Mouse (Mus musculus) heart, postnatal 10 days (tissue): ENCODE measurements around the gene Idnk. TPM values are rescaled to one million over a fixed set of nuclear protein-coding genes. Genes with fewer than 3 reads are reported as not detected.
"Not testable (repeated sequence)": the region's sequence is repeated elsewhere in the genome, so short reads cannot be mapped to it uniquely, and the experiment has no call there.

Source experiments
- DNase-seq, 2 experiments: peaks; one replicate each; pipeline ENCODE4 v3.0.0; 2021
- intact Hi-C: fragments of 180-260 bp; cut with DNase I; formaldehyde crosslinking; loops from one replicate; pipeline ENCODE4 v1.15.1; 2025
- total RNA-seq, 2 experiments: library from RNA; stranded (reverse); gene quantifications; 2 replicates each; pipeline ENCODE4 v1.2.3; 2021

The Idnk gene
- total RNA-seq, 2 experiments from 2014 or later = 21.3 to 22.0 TPM

DNA sequence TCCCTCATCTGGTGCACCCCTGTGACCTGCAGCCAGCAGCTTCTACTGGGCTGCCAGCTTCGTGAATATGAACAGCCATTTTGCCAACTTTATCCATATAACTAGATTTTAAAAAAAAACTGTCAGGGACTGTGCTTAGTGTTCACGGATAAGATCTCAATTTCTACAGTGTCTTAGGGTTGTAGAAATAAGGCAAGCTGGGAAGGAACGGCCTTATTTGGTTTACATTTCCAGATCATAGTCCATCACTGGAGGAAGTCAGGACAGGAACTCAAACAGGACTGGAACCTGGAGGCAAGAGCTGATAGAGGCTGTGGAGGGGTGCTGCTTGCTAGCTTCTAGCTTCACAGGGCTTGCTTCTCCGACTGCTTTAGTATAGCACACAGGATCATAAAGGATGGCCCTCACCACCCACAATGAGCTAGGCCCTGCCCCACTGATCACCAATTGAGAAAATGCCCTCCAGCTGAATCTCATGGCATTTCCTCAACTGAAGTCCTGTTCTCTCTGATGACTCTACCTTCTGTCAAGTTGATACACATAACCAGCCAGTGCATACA, 27.7 kb upstream of the Idnk start:
- intact Hi-C loops = no loop called here
- DNase-seq = no peak

DNA sequence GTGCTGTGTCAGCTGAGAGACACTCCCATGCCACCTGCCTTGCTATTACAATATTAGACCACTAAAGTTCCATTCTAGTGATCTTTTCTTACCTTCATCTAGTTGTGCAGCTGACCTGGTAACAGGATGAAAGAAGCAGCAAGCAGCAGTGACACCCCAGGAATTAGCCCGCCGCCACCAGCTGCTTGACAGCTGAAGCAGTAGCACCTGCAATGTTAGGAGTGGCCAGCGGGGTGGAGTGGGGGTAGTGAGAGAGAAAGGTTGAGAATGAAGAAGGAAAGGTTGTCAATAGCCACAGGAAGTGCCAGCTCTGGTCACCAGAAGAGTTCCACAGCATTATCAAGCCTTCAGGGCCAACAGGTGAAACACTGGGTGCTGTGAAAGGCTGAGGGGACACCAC, 25.8 kb upstream of the Idnk start:
- DNase-seq = no peak
- intact Hi-C loops = no loop called here

DNA sequence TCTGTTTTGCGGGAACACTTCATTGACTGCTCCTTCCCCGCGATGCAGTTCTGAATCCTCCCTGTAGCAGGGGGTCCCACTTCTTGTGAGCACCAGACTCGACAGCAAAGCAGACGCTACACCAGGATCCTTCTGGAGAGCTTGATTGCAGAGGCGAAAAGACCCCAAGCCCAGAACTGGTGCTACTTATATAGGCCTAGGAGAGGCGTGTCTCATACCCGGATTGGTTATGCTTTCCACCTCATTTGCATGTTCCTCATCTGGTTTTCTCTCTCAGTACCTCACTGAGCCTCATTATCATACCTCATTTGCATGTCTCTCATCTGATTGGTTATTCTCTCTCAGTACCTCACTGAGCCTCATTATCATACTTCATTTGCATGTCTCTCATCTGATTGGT, 10.8 kb upstream of the Idnk start:
- DNase-seq, intact Hi-C loops: not testable (repeated sequence)

GRCm38 (mm10) chr13:58147760-58148159, 9.7 kb upstream of the Idnk start:
- DNase-seq = no peak
- intact Hi-C loops = no loop called here

GRCm38 (mm10) chr13:58148256-58148831, 9.1 kb upstream of the Idnk start:
- intact Hi-C loops = no loop called here

GRCm38 (mm10) chr13:58149033-58149558, 8.4 kb upstream of the Idnk start:
- intact Hi-C loops = no loop called here
- peak; percentile 28 to 52 for DNase-seq

More at GRCm38 (mm10) chr13:58148256-58148831, 9.1 kb upstream of the Idnk start:
- peak; percentile 60 to 61 for DNase-seq

- DNase-seq = no peak
- intact Hi-C loops = no loop called here
Measured at GRCm38 (mm10) chr13:58149629-58150028, 7.8 kb upstream of the Idnk start.

GRCm38 (mm10) chr13:58150442-58150841, 7.0 kb upstream of the Idnk start:
- intact Hi-C loops = no loop called here
- no peak for DNase-seq

- intact Hi-C loops = loop anchor here (5.0 kb wide), 2 partner anchors 231 to 386 kb away; partner anchors contain the start of gene 2210016F16Rik
- DNase-seq = no peak
Measured at GRCm38 (mm10) chr13:58156031-58156430, 1.4 kb upstream of the Idnk start.

- intact Hi-C loops = loop anchor here (5.0 kb wide), 2 partner anchors 230 to 385 kb away; partner anchors contain the start of gene 2210016F16Rik
- no peak for DNase-seq
Measured at GRCm38 (mm10) chr13:58157036-58157435, 413 bp upstream of the Idnk start.

DNA sequence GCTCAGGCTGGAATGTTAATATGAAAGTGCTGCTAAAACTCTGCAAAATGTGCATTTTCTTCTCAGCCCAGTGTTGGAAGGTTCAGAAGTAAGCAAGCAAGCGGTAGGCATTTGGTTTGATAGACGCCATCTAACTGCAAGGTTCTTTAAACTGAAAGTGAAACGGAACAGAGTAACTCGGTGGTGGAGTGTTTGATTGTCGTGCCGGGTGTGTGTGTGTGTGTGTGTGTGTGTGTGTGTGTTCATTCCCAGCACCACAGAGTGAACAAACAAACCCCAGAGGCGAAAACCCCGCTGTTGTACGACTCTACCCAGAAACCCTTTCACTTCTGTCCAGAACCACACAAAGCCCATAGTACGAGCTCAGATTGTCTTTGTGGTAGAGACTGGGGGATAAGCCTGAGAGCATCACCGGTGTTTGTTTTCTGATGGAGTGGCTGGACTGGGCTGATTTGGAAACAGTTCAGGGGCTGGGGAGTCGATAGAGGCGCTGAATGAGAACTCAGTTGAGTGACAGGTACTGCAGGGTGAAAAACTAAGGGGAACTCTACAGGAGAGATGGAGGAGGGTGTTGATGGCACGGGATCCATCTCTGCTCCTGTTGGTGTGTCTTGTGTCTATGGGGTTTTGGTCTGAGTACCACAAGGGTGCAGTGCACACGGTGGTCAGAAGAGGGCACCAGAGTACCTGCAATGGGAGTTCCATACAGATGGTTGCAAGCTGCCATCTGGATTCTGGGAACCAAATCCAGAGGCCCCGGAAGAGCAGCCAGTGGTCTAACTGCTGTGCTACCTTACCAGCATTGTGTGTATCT, 857 bp downstream of the Idnk start:
- DNase-seq = peak; percentile 90 to 94
- intact Hi-C loops = loop anchor here (2.0 to 5.0 kb wide), 5 partner anchors 30 to 432 kb away; partner anchors contain the start of gene 2210016F16Rik

DNA sequence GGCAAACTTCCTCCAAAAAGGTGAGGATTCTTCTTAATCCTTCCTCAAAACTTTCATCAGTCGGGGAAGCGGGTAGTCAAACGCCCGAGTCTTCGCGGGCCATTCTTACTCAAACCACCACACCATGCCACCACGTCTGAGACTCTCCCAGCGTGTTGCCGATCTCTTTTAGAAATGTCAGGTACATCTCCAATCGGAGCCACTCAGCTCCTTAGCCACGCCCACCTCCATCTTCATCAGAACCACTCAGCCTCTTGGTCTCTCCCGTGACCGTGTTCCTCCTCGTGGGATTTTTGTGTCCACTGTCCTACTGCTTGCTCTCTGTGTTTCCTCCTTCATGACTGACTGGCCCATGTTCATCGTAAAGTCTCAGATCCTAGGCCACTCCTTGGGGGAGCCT, 3.3 kb downstream of the Idnk start:
- DNase-seq = no peak
- intact Hi-C loops = no loop called here

- no peak for DNase-seq
- intact Hi-C loops = no loop called here
Measured at GRCm38 (mm10) chr13:58163343-58163742, 5.9 kb downstream of the Idnk start.

DNA sequence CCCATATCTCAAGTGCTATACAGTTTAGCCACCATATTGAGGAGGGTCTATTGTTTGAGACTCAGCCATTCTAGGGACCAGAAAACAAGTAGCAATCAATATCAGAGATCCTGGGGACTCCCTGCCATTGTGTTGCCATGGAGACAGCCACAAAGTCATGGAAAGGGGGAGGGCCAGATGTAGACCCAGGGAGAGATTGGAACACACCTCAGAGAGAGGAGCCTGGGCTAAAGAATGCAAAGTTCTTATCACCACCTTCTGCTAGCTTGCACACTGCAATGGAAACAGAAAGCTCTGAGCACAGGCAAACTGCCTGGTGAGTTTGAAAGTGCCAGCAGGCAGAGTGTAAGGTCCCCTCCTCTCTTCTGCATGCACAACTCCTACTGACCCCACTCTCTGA, 10.7 kb downstream of the Idnk start:
- intact Hi-C loops = no loop called here

DNA sequence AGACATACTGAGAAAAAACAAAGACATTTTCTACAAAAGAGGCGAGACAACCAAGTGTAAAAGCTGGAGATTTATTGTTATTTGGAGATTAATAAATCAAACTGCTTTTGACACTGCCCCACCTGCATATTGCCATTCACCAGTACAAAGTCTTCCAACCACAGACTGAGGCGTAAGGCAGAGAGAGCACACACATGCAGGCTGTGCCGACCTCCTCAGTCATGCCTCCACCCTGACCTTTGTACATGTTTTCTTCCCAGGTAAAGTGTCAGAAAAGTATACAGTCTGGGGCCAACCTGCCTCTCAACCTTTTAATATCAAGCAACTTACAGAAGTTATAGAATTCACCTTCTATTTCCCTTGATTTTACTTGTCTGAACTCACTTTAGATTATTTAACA, 18.7 kb downstream of the Idnk start:
- intact Hi-C loops = no loop called here
- no peak for DNase-seq

More for the DNA sequence above, 10.7 kb downstream of the Idnk start:
- no peak for DNase-seq

GRCm38 (mm10) chr13:58177511-58178208, 20.2 kb downstream of the Idnk start:
- peak; percentile 99 to 100 for DNase-seq

GRCm38 (mm10) chr13:58181607-58182551, 24.4 kb downstream of the Idnk start:
- no peak for DNase-seq
- intact Hi-C loops = loop anchor here (10.0 kb wide), 1 partner anchor 213 kb away; no protein-coding TSS in a partner anchor

More at GRCm38 (mm10) chr13:58177511-58178208, 20.2 kb downstream of the Idnk start:
- intact Hi-C loops = no loop called here

GRCm38 (mm10) chr13:58184111-58184510, 26.7 kb downstream of the Idnk start:
- DNase-seq = no peak
- intact Hi-C loops = loop anchor here (10.0 kb wide), 1 partner anchor 211 kb away; no protein-coding TSS in a partner anchor

DNA sequence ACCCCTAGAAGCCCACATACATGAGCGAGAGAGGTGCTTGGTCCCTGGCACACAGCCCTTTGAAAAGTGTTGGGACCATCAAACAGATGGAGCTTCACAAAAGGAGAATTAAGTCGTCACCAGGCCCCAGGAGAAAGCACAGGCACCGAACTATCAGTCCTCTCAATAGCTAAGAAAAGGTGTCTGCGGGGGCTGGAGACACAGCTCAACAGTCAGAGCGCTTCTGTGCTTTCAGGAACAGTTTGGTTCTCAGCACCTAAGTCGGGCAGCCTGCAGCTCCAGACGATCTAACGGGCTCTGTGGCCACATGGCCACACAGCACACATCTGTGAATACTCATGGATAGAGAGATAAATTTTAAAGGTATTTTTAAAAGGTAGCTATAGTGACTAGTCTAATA, 28.8 kb downstream of the Idnk start:
- intact Hi-C loops = loop anchor here (10.0 kb wide), 1 partner anchor 209 kb away; no protein-coding TSS in a partner anchor
- DNase-seq = no peak
